ENCODE assay signal across 24 mouse cellular contexts in genomic region chr10:90953103-90953709, GRCm38 (mm10).
DNase-seq lines count a peak whose midpoint lies in the region; ATAC-seq and TF ChIP-seq lines count a peak whose summit lies in the region.
"Had no signal": no experiment of that assay in that cellular context is flagged by ENCODE, and none has a peak within 500 bp of the region (broad histone marks: within the 10 kb centered on the region; RNA-seq: fewer than 3 reads in every experiment).

No protein-coding gene starts in this region.

- no peaks in the 10 kb centered on the region for H3K27me3 ChIP-seq in heart, adult 2 months (ENCODE audit: control insufficient read depth, insufficient read depth, low read length)
- no peaks in the 10 kb centered on the region for H3K27me3 ChIP-seq in heart, embryonic 10.5 days (ENCODE audit: insufficient read depth, poor library complexity, severe bottlenecking)
- H3K27me3 ChIP-seq in C2C12 (ENCODE audit: control insufficient read depth, insufficient read depth, insufficient read length): no peaks in the 10 kb centered on the region
- H3K27me3 ChIP-seq: embryonic facial prominence, embryonic 12.5 days; hindbrain, embryonic 13.5 days; limb, embryonic 13.5 days; liver, embryonic 12.5 days; midbrain, embryonic 13.5 days; neural tube, embryonic 12.5 days had no signal

- no peak for TF ChIP-seq POLR2A in heart, adult 2 months (IDR thresholded peaks at IDR 0.05; ENCODE audit: insufficient read depth, low read depth, low read length)

- no peak overlapping the region for H3ac ChIP-seq in C2C12 (ENCODE audit: control insufficient read depth, insufficient read length, low read depth)

- no peak overlapping the region for H3K9ac ChIP-seq in heart, adult 2 months (ENCODE audit: low read depth, low read length)
- H3K9ac ChIP-seq: embryonic facial prominence, embryonic 12.5 days; forebrain, postnatal 0 days; hindbrain, embryonic 13.5 days; limb, embryonic 13.5 days; liver, embryonic 12.5 days; midbrain, embryonic 13.5 days; neural tube, embryonic 12.5 days had no signal

- peak; percentile 53 to 58 for DNase-seq in heart, adult 2 months
- DNase-seq in heart, embryonic 10.5 days (ENCODE audit: low spot score): no peak
- DNase-seq in 416B (ENCODE audit: low read depth): peak; percentile 4
- DNase-seq in adrenal gland, adult 2 months: no peak
- no peak for DNase-seq in lung, postnatal 36 days
- DNase-seq: cerebellum, adult 11 months; cerebellum, postnatal 14 days; forebrain, postnatal 0 days; kidney, adult 18-20 months; kidney, postnatal 14 days; layer of hippocampus, postnatal 36 days; lung, adult 2 months; lung, postnatal 14 days; right cerebral cortex, postnatal 14 days; spleen, adult 18-20 months had no signal

- H3K4me1 ChIP-seq in heart, adult 2 months (ENCODE audit: control insufficient read depth, insufficient read depth, low read length): no peaks in the 10 kb centered on the region
- H3K4me1 ChIP-seq in heart, embryonic 10.5 days: no peaks in the 10 kb centered on the region
- H3K4me1 ChIP-seq: embryonic facial prominence, embryonic 12.5 days; hindbrain, embryonic 13.5 days; liver, embryonic 12.5 days; midbrain, embryonic 13.5 days; neural tube, embryonic 12.5 days had no signal

- TF ChIP-seq CTCF in heart, adult 2 months (IDR thresholded peaks at IDR 0.05): no peak
- no peak for TF ChIP-seq CTCF in C2C12 (IDR thresholded peaks at IDR 0.05; ENCODE audit: control insufficient read depth, insufficient read depth, insufficient read length)

- no peaks in the 10 kb centered on the region for H3K79me2 ChIP-seq in heart, adult 2 months (replicated peaks; ENCODE audit: control insufficient read depth, insufficient read depth, low read length)
- no peaks in the 10 kb centered on the region for H3K79me2 ChIP-seq in C2C12 (ENCODE audit: control insufficient read depth, insufficient read depth)

- no peak overlapping the region for H3K4me3 ChIP-seq in heart, adult 2 months
- H3K4me3 ChIP-seq in heart, embryonic 10.5 days: no peak overlapping the region
- H3K4me3 ChIP-seq in C2C12 (ENCODE audit: insufficient read depth, poor library complexity, severe bottlenecking): no peak overlapping the region
- H3K4me3 ChIP-seq: embryonic facial prominence, embryonic 12.5 days; hindbrain, embryonic 13.5 days; limb, embryonic 13.5 days; liver, embryonic 12.5 days; midbrain, embryonic 13.5 days; neural tube, embryonic 12.5 days had no signal

- peak; percentile 25; the same call in 1 of the 2 replicates for ATAC-seq in granulocyte monocyte progenitor cell, adult 5-6 weeks (replicated peaks; ENCODE audit: poor library complexity, severe bottlenecking)
- ATAC-seq: forebrain, postnatal 0 days; inflammation-experienced regulatory T-cells, adult 6 months; liver, embryonic 12.5 days; midbrain, embryonic 13.5 days had no signal

- no peaks in the 10 kb centered on the region for H3K79me3 ChIP-seq in C2C12 (ENCODE audit: low read depth)

- 77% methylated on average over 15 of the region's 15 CpGs for WGBS in heart, adult 2 months
- 88% methylated on average over 15 of the region's 15 CpGs for WGBS in heart, embryonic 10.5 days

- peak overlapping the region; percentile 21 for H3K27ac ChIP-seq in heart, adult 2 months
- H3K27ac ChIP-seq in heart, embryonic 10.5 days: no peak overlapping the region
- H3K27ac ChIP-seq: embryonic facial prominence, embryonic 12.5 days; hindbrain, embryonic 13.5 days; limb, embryonic 13.5 days; liver, embryonic 12.5 days; midbrain, embryonic 13.5 days; neural tube, embryonic 12.5 days had no signal

- no peak for TF ChIP-seq EP300 in heart, adult 2 months (IDR thresholded peaks at IDR 0.05; ENCODE audit: insufficient read depth, low read depth, low read length)

- intact Hi-C loops in heart, adult 2 months (cut with DNase I): no loop called here

- H3K9me3 ChIP-seq in heart, embryonic 10.5 days: no peaks in the 10 kb centered on the region
- H3K9me3 ChIP-seq: embryonic facial prominence, embryonic 12.5 days; hindbrain, embryonic 13.5 days; limb, embryonic 13.5 days; liver, embryonic 12.5 days; midbrain, embryonic 13.5 days; neural tube, embryonic 12.5 days had no signal

- no peaks in the 10 kb centered on the region for H3K36me3 ChIP-seq in heart, adult 2 months (ENCODE audit: control insufficient read depth, insufficient read depth, low read length)
- no peaks in the 10 kb centered on the region for H3K36me3 ChIP-seq in heart, embryonic 10.5 days
- no peaks in the 10 kb centered on the region for H3K36me3 ChIP-seq in C2C12 (ENCODE audit: control insufficient read depth, insufficient read depth)
- H3K36me3 ChIP-seq: embryonic facial prominence, embryonic 12.5 days; limb, embryonic 13.5 days; liver, embryonic 12.5 days; midbrain, embryonic 13.5 days; neural tube, embryonic 12.5 days had no signal

TF ChIP-seq in C2C12, 6 proteins besides CTCF, POLR2A, EP300 and RAD21:
- TF ChIP-seq USF1 (IDR thresholded peaks at IDR 0.05; ENCODE audit: low read depth) (peak; percentile 63), CEBPB (IDR thresholded peaks at IDR 0.05; ENCODE audit: low read depth) (peak; percentile 47), MAX (IDR thresholded peaks at IDR 0.05) (no peak), MYOG (IDR thresholded peaks at IDR 0.05; ENCODE audit: control insufficient read depth, extremely low read depth, insufficient read length) (no peak), FOSL1 (IDR thresholded peaks at IDR 0.05; ENCODE audit: insufficient read depth, low read length, poor library complexity, severe bottlenecking) (no peak), MYOD1 (IDR thresholded peaks at IDR 0.05; ENCODE audit: control insufficient read depth, insufficient read length, low read depth) (no peak)

Comparison
In these comparisons a context has a peak if more than half of its experiments do, and no peak if none do; other contexts are left out.
1. DNase-seq: peak in heart, adult 2 months (2 of 2) and 416B (single experiment); none in heart, embryonic 10.5 days (single experiment), adrenal gland, adult 2 months (single experiment) and lung, postnatal 36 days (single experiment).